Mouse (Mus musculus) megakaryocyte, embryonic 14.5 days (primary cell): Measurements from ENCODE around the gene Celf2.

Source experiments
- FLI1 ChIP-seq: IDR thresholded peaks from 2 replicates; pipeline ENCODE4 v1.6.1; 2012; ENCODE audit warnings: low read length, inconsistent platforms, mixed read lengths
- GATA1 ChIP-seq: IDR thresholded peaks from 3 replicates; pipeline ENCODE4 v1.6.1; 2012; ENCODE audit warnings: mixed read lengths, low read length, inconsistent platforms, borderline replicate concordance

GRCm38 (mm10) chr2:7242139-7242538, 267.2 kb downstream of the Celf2 start:
- TF ChIP-seq GATA1 (no peak), FLI1 (no peak)
